18 mouse cellular contexts compared by ENCODE assay signal in genomic region chr12:9583380-9583779, GRCm38 (mm10). TPM values are rescaled to one million over a fixed set of nuclear protein-coding genes. Genes with fewer than 3 reads are reported as not detected.
DNase-seq lines count a peak whose midpoint lies in the region; ATAC-seq and TF ChIP-seq lines count a peak whose summit lies in the region.
"Had no signal": no experiment of that assay in that cellular context is flagged by ENCODE, and none has a peak within 500 bp of the region (broad histone marks: within the 10 kb centered on the region; RNA-seq: fewer than 3 reads in every experiment).

No protein-coding gene starts in this region.

- no peak for ATAC-seq in stomach, embryonic 16.5 days (ENCODE audit: insufficient read depth, low FRiP score)
- ATAC-seq in stomach, postnatal 0 days (ENCODE audit: low FRiP score, low TSS enrichment): no peak
- no peak for ATAC-seq in limb, embryonic 14.5 days (ENCODE audit: low FRiP score, low read depth)
- no peak for ATAC-seq in intestine, postnatal 0 days
- ATAC-seq: forebrain, embryonic 13.5 days; hindbrain, embryonic 16.5 days; inflammation-experienced regulatory T-cells, adult 6 months had no signal

- TF ChIP-seq POLR2A in limb, embryonic 14.5 days (IDR thresholded peaks at IDR 0.05; ENCODE audit: borderline replicate concordance, extremely low read depth, insufficient read depth, insufficient read length): no peak

- no peaks in the 10 kb centered on the region for H3K9me3 ChIP-seq in stomach, embryonic 16.5 days (replicated peaks; ENCODE audit: control insufficient read depth, low read length)
- H3K9me3 ChIP-seq in stomach, postnatal 0 days (ENCODE audit: control insufficient read depth, low read length): no peaks in the 10 kb centered on the region
- no peaks in the 10 kb centered on the region for H3K9me3 ChIP-seq in limb, embryonic 14.5 days (ENCODE audit: control insufficient read depth, low read length)
- no peaks in the 10 kb centered on the region for H3K9me3 ChIP-seq in intestine, postnatal 0 days (ENCODE audit: control insufficient read depth)
- H3K9me3 ChIP-seq: forebrain, embryonic 13.5 days; heart, embryonic 10.5 days; hindbrain, embryonic 12.5 days had no signal

- H3K4me1 ChIP-seq in stomach, embryonic 16.5 days (ENCODE audit: control insufficient read depth, insufficient read depth, low read length): peaks cover 9% of the 10 kb centered on the region; the same call in 1 of the 2 replicates
- H3K4me1 ChIP-seq in stomach, postnatal 0 days (replicated peaks; ENCODE audit: control insufficient read depth, insufficient read depth): no peaks in the 10 kb centered on the region
- H3K4me1 ChIP-seq in limb, embryonic 14.5 days (ENCODE audit: control insufficient read depth, insufficient read depth, low read length): peaks cover 30% of the 10 kb centered on the region; the same call in 1 of the 2 replicates
- 0 out of 2 replicates have a peak, but pooled peaks cover 5% of the 10 kb centered on the region for H3K4me1 ChIP-seq in intestine, postnatal 0 days (replicated peaks; ENCODE audit: control insufficient read depth, insufficient read depth, low read length)

- no peak overlapping the region for H3K4me2 ChIP-seq in stomach, embryonic 16.5 days (ENCODE audit: low read depth, low read length)
- no peak overlapping the region for H3K4me2 ChIP-seq in stomach, postnatal 0 days (replicated peaks; ENCODE audit: low read depth)
- H3K4me2 ChIP-seq in limb, embryonic 14.5 days (replicated peaks; ENCODE audit: low read depth, low read length, severe bottlenecking): no peak overlapping the region
- H3K4me2 ChIP-seq in intestine, postnatal 0 days (replicated peaks; ENCODE audit: low read depth): no peak overlapping the region
- H3K4me2 ChIP-seq: forebrain, embryonic 13.5 days had no signal

- no peak for TF ChIP-seq CTCF in stomach, postnatal 0 days (IDR thresholded peaks at IDR 0.05; ENCODE audit: low read depth)
- no peak for TF ChIP-seq CTCF in intestine, postnatal 0 days (IDR thresholded peaks at IDR 0.05; ENCODE audit: low read depth)

- no peak overlapping the region for H3K9ac ChIP-seq in stomach, embryonic 16.5 days (ENCODE audit: low read length)
- no peak overlapping the region for H3K9ac ChIP-seq in stomach, postnatal 0 days (ENCODE audit: low read length)
- no peak overlapping the region for H3K9ac ChIP-seq in limb, embryonic 14.5 days (ENCODE audit: low read depth, low read length, severe bottlenecking)
- H3K9ac ChIP-seq in intestine, postnatal 0 days (ENCODE audit: low read depth, low read length): no peak overlapping the region
- H3K9ac ChIP-seq: forebrain, embryonic 13.5 days; hindbrain, embryonic 12.5 days had no signal

- no peak for TF ChIP-seq EP300 in stomach, postnatal 0 days (optimal IDR thresholded peaks at IDR 0.05)

- peaks cover 19% of the 10 kb centered on the region; the same call in 1 of the 2 replicates for H3K27me3 ChIP-seq in stomach, embryonic 16.5 days (ENCODE audit: control insufficient read depth, insufficient read depth, low read length)
- peaks cover 8% of the 10 kb centered on the region for H3K27me3 ChIP-seq in stomach, postnatal 0 days (ENCODE audit: control insufficient read depth, insufficient read depth, low read length)
- H3K27me3 ChIP-seq in limb, embryonic 14.5 days (ENCODE audit: control insufficient read depth, insufficient read depth, low read length): peaks cover 34% of the 10 kb centered on the region; the same call in 1 of the 2 replicates
- H3K27me3 ChIP-seq in intestine, postnatal 0 days (replicated peaks; ENCODE audit: control insufficient read depth, insufficient read depth, low read length): peaks cover 60% of the 10 kb centered on the region

- H3K4me3 ChIP-seq in stomach, embryonic 16.5 days (replicated peaks; ENCODE audit: low read length): no peak overlapping the region
- H3K4me3 ChIP-seq in stomach, postnatal 0 days (ENCODE audit: low read depth, low read length): no peak overlapping the region
- no peak overlapping the region for H3K4me3 ChIP-seq in limb, embryonic 14.5 days (replicated peaks; ENCODE audit: low read length)
- H3K4me3 ChIP-seq in intestine, postnatal 0 days (ENCODE audit: low read depth, low read length): no peak overlapping the region
- H3K4me3 ChIP-seq: forebrain, embryonic 13.5 days; heart, embryonic 10.5 days; hindbrain, embryonic 12.5 days had no signal

- no peaks in the 10 kb centered on the region for H3K36me3 ChIP-seq in stomach, embryonic 16.5 days (ENCODE audit: control insufficient read depth, insufficient read depth, low read length)
- H3K36me3 ChIP-seq in stomach, postnatal 0 days (ENCODE audit: control insufficient read depth, insufficient read depth, low read length): no peaks in the 10 kb centered on the region
- H3K36me3 ChIP-seq in limb, embryonic 14.5 days (ENCODE audit: control insufficient read depth, insufficient read depth, low read length): peaks cover 28% of the 10 kb centered on the region
- no peaks in the 10 kb centered on the region for H3K36me3 ChIP-seq in intestine, postnatal 0 days (ENCODE audit: control insufficient read depth, insufficient read depth)
- H3K36me3 ChIP-seq: heart, embryonic 10.5 days; hindbrain, embryonic 12.5 days had no signal

- H3K27ac ChIP-seq in stomach, embryonic 16.5 days (ENCODE audit: low read length): peak overlapping the region; percentile 18; the same call in 1 of the 2 replicates
- H3K27ac ChIP-seq in stomach, postnatal 0 days (replicated peaks): no peak overlapping the region
- H3K27ac ChIP-seq in limb, embryonic 14.5 days (replicated peaks; ENCODE audit: low read depth, low read length): no peak overlapping the region
- H3K27ac ChIP-seq in intestine, postnatal 0 days (ENCODE audit: low read depth, low read length): no peak overlapping the region
- H3K27ac ChIP-seq: forebrain, embryonic 13.5 days; heart, embryonic 10.5 days; hindbrain, embryonic 12.5 days had no signal

- WGBS in stomach, embryonic 16.5 days: 26% methylated on average over 2 of the region's 2 CpGs
- WGBS in stomach, postnatal 0 days: 22% methylated on average over 2 of the region's 2 CpGs
- 20% methylated on average over 2 of the region's 2 CpGs for WGBS in limb, embryonic 14.5 days
- WGBS in intestine, postnatal 0 days: 33% methylated on average over 2 of the region's 2 CpGs

- peak; percentile 43 for DNase-seq in gastrocnemius, postnatal 25 days
- no peak for DNase-seq in gastrocnemius, postnatal 4 days (ENCODE audit: low spot score in 2 of 2)
- DNase-seq in stomach, postnatal 0 days (ENCODE audit: low spot score): no peak
- peak; percentile 71 for DNase-seq in NIH3T3 (ENCODE audit: low read depth)
- peak; percentile 45 for DNase-seq in limb, embryonic 14.5 days (ENCODE audit: low spot score)
- DNase-seq: adrenal gland, adult 8-10 months; adrenal gland, postnatal 36 days; cerebellum, adult 2 months; cerebellum, postnatal 10 days; gastrocnemius, postnatal 10 days; heart, postnatal 4 days had no signal

RNA-seq across cellular contexts. Expression of gene Osr1, which starts 13.5 kb away (rescaled TPM):
- 1 to 10 TPM; 2.7 to 2.9 TPM for total RNA-seq in gastrocnemius, postnatal 25 days (2021)
- 10 to 100 TPM; 16.9 to 18.7 TPM for total RNA-seq in gastrocnemius, postnatal 4 days (2021)
- 37.6 and 39.8 TPM in 2 replicates for polyA plus RNA-seq in stomach, embryonic 16.5 days (2015; fragmentation: Nextera tagmentation; extraction: Ambion mirVana)
- polyA plus RNA-seq in stomach, postnatal 0 days (2015; fragmentation: Nextera tagmentation; extraction: Ambion mirVana): 17.0 and 18.5 TPM in 2 replicates
- 118 and 165 TPM in 2 replicates for polyA plus RNA-seq in limb, embryonic 14.5 days (2012; rRNA removed)
- polyA plus RNA-seq in limb, embryonic 14.5 days (2014; fragmentation: Nextera tagmentation; extraction: Ambion mirVana): 82.5 and 99.7 TPM in 2 replicates
- 20.1 and 25.0 TPM in 2 replicates for polyA plus RNA-seq in intestine, postnatal 0 days (2015; fragmentation: Nextera tagmentation; extraction: Ambion mirVana)
- polyA plus RNA-seq: inflammation-experienced regulatory T-cells, adult 6 months had no signal

Comparison
In these comparisons a context has a peak if more than half of its experiments do, and no peak if none do; other contexts are left out.
1. DNase-seq: peak in gastrocnemius, postnatal 25 days (single experiment), NIH3T3 (single experiment) and limb, embryonic 14.5 days (single experiment); none in gastrocnemius, postnatal 4 days (0 of 2) and stomach, postnatal 0 days (single experiment).